Mouse (Mus musculus): ENCODE measurements around the gene Rec114. TPM values are rescaled to one million over a fixed set of nuclear protein-coding genes. Genes with fewer than 3 reads are reported as not detected.

Gene Rec114
- total and polyA plus RNA-seq, 3 experiments: 1.8 to 13.6 (median 2.5) TPM

- Histone ChIP-seq H3K9ac (ENCODE audit: low read depth, low read length) (no peak overlapping the region), H3K4me3 (no peak overlapping the region), H3K36me3 (ENCODE audit: control insufficient read depth, insufficient read depth, low read length) (no peaks in the 10 kb centered on the region), H3K27ac (no peak overlapping the region), H3K27me3 (ENCODE audit: control insufficient read depth, insufficient read depth, low read length) (no peaks in the 10 kb centered on the region), H3K4me1 (ENCODE audit: control insufficient read depth, insufficient read depth, low read length) (no peaks in the 10 kb centered on the region), H3K79me2 (replicated peaks; ENCODE audit: control insufficient read depth, insufficient read depth, low read length) (no peaks in the 10 kb centered on the region)
- DNase-seq: no peak
- 70% methylated on average over 17 of the region's 17 CpGs for WGBS
- intact Hi-C loops (cut with DNase I): no loop called here
- TF ChIP-seq CTCF (IDR thresholded peaks at IDR 0.05) (no peak), EP300 (IDR thresholded peaks at IDR 0.05; ENCODE audit: insufficient read depth, low read depth, low read length) (no peak), POLR2A (IDR thresholded peaks at IDR 0.05; ENCODE audit: insufficient read depth, low read depth, low read length) (no peak)
Measured at GRCm38 (mm10) chr9:58766959-58767955, 23.5 kb upstream of the Rec114 start.

- H3K4me3 ChIP-seq: no peak overlapping the region
- TF ChIP-seq CTCF (IDR thresholded peaks at IDR 0.05) (no peak), POLR2A (IDR thresholded peaks at IDR 0.05; ENCODE audit: insufficient read depth, low read depth, low read length) (no peak), EP300 (IDR thresholded peaks at IDR 0.05; ENCODE audit: insufficient read depth, low read depth, low read length) (no peak)
- 81% methylated on average over 5 of the region's 5 CpGs for WGBS
- no peaks in the 10 kb centered on the region for H3K27me3 ChIP-seq (ENCODE audit: control insufficient read depth, insufficient read depth, low read length)
- no peak for DNase-seq
- H3K36me3 ChIP-seq (ENCODE audit: control insufficient read depth, insufficient read depth, low read length): no peaks in the 10 kb centered on the region
- no peak overlapping the region for H3K27ac ChIP-seq
- intact Hi-C loops (cut with DNase I): no loop called here
- no peaks in the 10 kb centered on the region for H3K4me1 ChIP-seq (ENCODE audit: control insufficient read depth, insufficient read depth, low read length)
- no peaks in the 10 kb centered on the region for H3K79me2 ChIP-seq (replicated peaks; ENCODE audit: control insufficient read depth, insufficient read depth, low read length)
- no peak overlapping the region for H3K9ac ChIP-seq (ENCODE audit: low read depth, low read length)
Measured at GRCm38 (mm10) chr9:58764354-58764753, 20.6 kb upstream of the Rec114 start.

DNA sequence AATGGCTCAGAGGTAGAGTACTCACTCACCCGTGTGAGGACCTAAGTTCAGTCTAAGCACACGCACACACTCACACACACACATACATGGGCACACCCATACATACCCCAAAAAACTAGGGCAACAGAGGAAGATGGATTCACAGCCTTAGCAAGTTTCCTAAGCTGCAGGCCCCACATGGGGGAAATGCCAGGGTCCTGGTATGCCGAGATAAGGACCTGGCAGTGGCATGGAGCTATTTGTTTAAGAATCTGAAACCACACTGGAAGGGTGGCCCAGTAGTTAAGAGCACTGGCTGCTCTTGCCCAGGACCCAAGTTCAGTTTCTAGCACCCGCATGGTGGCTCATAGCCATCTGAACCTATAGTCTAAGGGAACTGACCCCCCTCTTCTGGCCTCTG lies 19.4 kb upstream of the Rec114 start:
- intact Hi-C loops (cut with DNase I): no loop called here
- DNase-seq: no peak
- H3K9ac ChIP-seq (ENCODE audit: low read depth, low read length): no peak overlapping the region
- WGBS: 71% methylated on average over 4 of the region's 4 CpGs
- no peak overlapping the region for H3K27ac ChIP-seq
- no peaks in the 10 kb centered on the region for H3K79me2 ChIP-seq (replicated peaks; ENCODE audit: control insufficient read depth, insufficient read depth, low read length)
- H3K4me1 ChIP-seq (ENCODE audit: control insufficient read depth, insufficient read depth, low read length): peaks cover 1% of the 10 kb centered on the region; the same call in 1 of the 2 replicates
- no peaks in the 10 kb centered on the region for H3K27me3 ChIP-seq (ENCODE audit: control insufficient read depth, insufficient read depth, low read length)
- H3K36me3 ChIP-seq (ENCODE audit: control insufficient read depth, insufficient read depth, low read length): no peaks in the 10 kb centered on the region
- TF ChIP-seq POLR2A (IDR thresholded peaks at IDR 0.05; ENCODE audit: insufficient read depth, low read depth, low read length) (no peak), CTCF (IDR thresholded peaks at IDR 0.05) (no peak), EP300 (IDR thresholded peaks at IDR 0.05; ENCODE audit: insufficient read depth, low read depth, low read length) (no peak)
- no peak overlapping the region for H3K4me3 ChIP-seq

- no peaks in the 10 kb centered on the region for H3K79me2 ChIP-seq (replicated peaks; ENCODE audit: control insufficient read depth, insufficient read depth, low read length)
- no peaks in the 10 kb centered on the region for H3K27me3 ChIP-seq (ENCODE audit: control insufficient read depth, insufficient read depth, low read length)
- no peak for DNase-seq
- H3K36me3 ChIP-seq (ENCODE audit: control insufficient read depth, insufficient read depth, low read length): no peaks in the 10 kb centered on the region
- no peak overlapping the region for H3K27ac ChIP-seq
- intact Hi-C loops (cut with DNase I): no loop called here
- no peak overlapping the region for H3K9ac ChIP-seq (ENCODE audit: low read depth, low read length)
- TF ChIP-seq CTCF (IDR thresholded peaks at IDR 0.05) (no peak), EP300 (IDR thresholded peaks at IDR 0.05; ENCODE audit: insufficient read depth, low read depth, low read length) (no peak), POLR2A (IDR thresholded peaks at IDR 0.05; ENCODE audit: insufficient read depth, low read depth, low read length) (no peak)
- H3K4me1 ChIP-seq (ENCODE audit: control insufficient read depth, insufficient read depth, low read length): peaks cover 1% of the 10 kb centered on the region; the same call in 1 of the 2 replicates
- WGBS: 65% methylated on average over 2 of the region's 2 CpGs
- H3K4me3 ChIP-seq: no peak overlapping the region
Measured at GRCm38 (mm10) chr9:58762086-58762485, 18.3 kb upstream of the Rec114 start.

GRCm38 (mm10) chr9:58758754-58759153 lies 15.0 kb upstream of the Rec114 start:
- no peak overlapping the region for H3K27ac ChIP-seq
- H3K36me3 ChIP-seq (ENCODE audit: control insufficient read depth, insufficient read depth, low read length): no peaks in the 10 kb centered on the region
- intact Hi-C loops (cut with DNase I): no loop called here
- 49% methylated on average over 7 of the region's 7 CpGs for WGBS
- H3K9ac ChIP-seq (ENCODE audit: low read depth, low read length): no peak overlapping the region
- no peak for DNase-seq
- no peaks in the 10 kb centered on the region for H3K27me3 ChIP-seq (ENCODE audit: control insufficient read depth, insufficient read depth, low read length)
- no peaks in the 10 kb centered on the region for H3K79me2 ChIP-seq (replicated peaks; ENCODE audit: control insufficient read depth, insufficient read depth, low read length)
- no peak for TF ChIP-seq EP300 (IDR thresholded peaks at IDR 0.05; ENCODE audit: insufficient read depth, low read depth, low read length)
- TF ChIP-seq CTCF (IDR thresholded peaks at IDR 0.05): no peak
- TF ChIP-seq POLR2A (IDR thresholded peaks at IDR 0.05; ENCODE audit: insufficient read depth, low read depth, low read length): no peak
- peaks cover 1% of the 10 kb centered on the region; the same call in 1 of the 2 replicates for H3K4me1 ChIP-seq (ENCODE audit: control insufficient read depth, insufficient read depth, low read length)
- H3K4me3 ChIP-seq: no peak overlapping the region

All from heart, adult 2 months (tissue).